ENCODE assay signal across 16 mouse cellular contexts in genomic region chr10:86272826-86273225, GRCm38 (mm10). TPM values are rescaled to one million over a fixed set of nuclear protein-coding genes. Genes with fewer than 3 reads are reported as not detected.
DNase-seq lines count a peak whose midpoint lies in the region; ATAC-seq lines count a peak whose summit lies in the region.
"Had no signal": no experiment of that assay in that cellular context is flagged by ENCODE, and none has a peak within 500 bp of the region (broad histone marks: within the 10 kb centered on the region; RNA-seq: fewer than 3 reads in every experiment).

No protein-coding gene starts in this region.

- no peak overlapping the region for H3K4me3 ChIP-seq in heart, embryonic 15.5 days
- no peak overlapping the region for H3K4me3 ChIP-seq in lung, embryonic 15.5 days
- no peak overlapping the region for H3K4me3 ChIP-seq in limb, embryonic 10.5 days
- H3K4me3 ChIP-seq in midbrain, embryonic 16.5 days (ENCODE audit: low read depth, low read length): no peak overlapping the region
- H3K4me3 ChIP-seq: hindbrain, embryonic 15.5 days; liver, embryonic 12.5 days; midbrain, embryonic 13.5 days had no signal

- ATAC-seq in heart, embryonic 15.5 days (replicated peaks; ENCODE audit: insufficient number of reproducible peaks, insufficient read depth, low FRiP score, low read depth): no peak
- ATAC-seq in lung, embryonic 15.5 days (ENCODE audit: borderline replicate concordance, extremely low read depth, low FRiP score, low TSS enrichment): no peak
- ATAC-seq in midbrain, embryonic 16.5 days: no peak
- ATAC-seq: intestine, postnatal 0 days; midbrain, embryonic 13.5 days had no signal

- no peaks in the 10 kb centered on the region for H3K27me3 ChIP-seq in heart, embryonic 15.5 days
- no peaks in the 10 kb centered on the region for H3K27me3 ChIP-seq in lung, embryonic 15.5 days
- H3K27me3 ChIP-seq in limb, embryonic 10.5 days (ENCODE audit: low read depth, poor library complexity, severe bottlenecking): no peaks in the 10 kb centered on the region
- no peaks in the 10 kb centered on the region for H3K27me3 ChIP-seq in midbrain, embryonic 16.5 days (ENCODE audit: control insufficient read depth, insufficient read depth, low read depth, low read length)
- H3K27me3 ChIP-seq: hindbrain, embryonic 15.5 days; liver, embryonic 12.5 days; midbrain, embryonic 13.5 days had no signal

- no peak overlapping the region for H3K9ac ChIP-seq in heart, embryonic 15.5 days
- H3K9ac ChIP-seq in lung, embryonic 15.5 days: no peak overlapping the region
- no peak overlapping the region for H3K9ac ChIP-seq in midbrain, embryonic 16.5 days (ENCODE audit: low read depth, low read length)
- H3K9ac ChIP-seq: hindbrain, embryonic 15.5 days; liver, embryonic 12.5 days; midbrain, embryonic 13.5 days had no signal

- WGBS in heart, embryonic 15.5 days: 76% methylated on average over 3 of the region's 3 CpGs
- WGBS in lung, embryonic 15.5 days: 72% methylated on average over 3 of the region's 3 CpGs
- 93% methylated on average over 3 of the region's 3 CpGs for WGBS in limb, embryonic 10.5 days
- WGBS in midbrain, embryonic 16.5 days: 95% methylated on average over 3 of the region's 3 CpGs

- no peaks in the 10 kb centered on the region for H3K9me3 ChIP-seq in heart, embryonic 15.5 days (replicated peaks)
- H3K9me3 ChIP-seq in lung, embryonic 15.5 days: no peaks in the 10 kb centered on the region
- no peaks in the 10 kb centered on the region for H3K9me3 ChIP-seq in limb, embryonic 10.5 days (replicated peaks)
- no peaks in the 10 kb centered on the region for H3K9me3 ChIP-seq in midbrain, embryonic 16.5 days (replicated peaks; ENCODE audit: control insufficient read depth, low read length, poor library complexity, severe bottlenecking)
- H3K9me3 ChIP-seq: hindbrain, embryonic 15.5 days; liver, embryonic 12.5 days; midbrain, embryonic 13.5 days had no signal

- H3K27ac ChIP-seq in heart, embryonic 15.5 days: peak overlapping the region; percentile 71
- H3K27ac ChIP-seq in lung, embryonic 15.5 days: peak overlapping the region; percentile 70
- H3K27ac ChIP-seq in limb, embryonic 10.5 days: peak overlapping the region; percentile 78
- H3K27ac ChIP-seq in midbrain, embryonic 16.5 days (ENCODE audit: low read length): no peak overlapping the region
- H3K27ac ChIP-seq: hindbrain, embryonic 15.5 days; macrophage; midbrain, embryonic 13.5 days had no signal

- no peak overlapping the region for H3K4me2 ChIP-seq in heart, embryonic 15.5 days
- H3K4me2 ChIP-seq in lung, embryonic 15.5 days: no peak overlapping the region
- H3K4me2 ChIP-seq in midbrain, embryonic 16.5 days (ENCODE audit: low read length): no peak overlapping the region
- H3K4me2 ChIP-seq: hindbrain, embryonic 15.5 days; liver, embryonic 12.5 days; midbrain, embryonic 13.5 days had no signal

- H3K36me3 ChIP-seq in heart, embryonic 15.5 days: no peaks in the 10 kb centered on the region
- no peaks in the 10 kb centered on the region for H3K36me3 ChIP-seq in lung, embryonic 15.5 days
- H3K36me3 ChIP-seq in limb, embryonic 10.5 days: no peaks in the 10 kb centered on the region
- no peaks in the 10 kb centered on the region for H3K36me3 ChIP-seq in midbrain, embryonic 16.5 days (ENCODE audit: control insufficient read depth, insufficient read depth, low read length)
- H3K36me3 ChIP-seq: hindbrain, embryonic 15.5 days; liver, embryonic 12.5 days; midbrain, embryonic 13.5 days had no signal

- intact Hi-C loops in heart, postnatal 10 days (cut with DNase I): no loop called here

- peaks cover 10% of the 10 kb centered on the region; the same call in 1 of the 2 replicates for H3K4me1 ChIP-seq in heart, embryonic 15.5 days (replicated peaks)
- peaks cover 4% of the 10 kb centered on the region; the same call in 1 of the 2 replicates for H3K4me1 ChIP-seq in lung, embryonic 15.5 days
- peaks cover 11% of the 10 kb centered on the region for H3K4me1 ChIP-seq in limb, embryonic 10.5 days
- no peaks in the 10 kb centered on the region for H3K4me1 ChIP-seq in midbrain, embryonic 16.5 days (ENCODE audit: control insufficient read depth, insufficient read depth, low read length)
- H3K4me1 ChIP-seq: hindbrain, embryonic 15.5 days; liver, embryonic 12.5 days; midbrain, embryonic 13.5 days had no signal

- DNase-seq in adrenal gland, adult 2 months: peak; percentile 21
- no peak for DNase-seq in adrenal gland, adult 8-10 months
- no peak for DNase-seq in heart, postnatal 10 days
- no peak for DNase-seq in lung, postnatal 10 days
- no peak for DNase-seq in limb, embryonic 10.5 days (ENCODE audit: low spot score)
- DNase-seq: adrenal gland, postnatal 25 days; cerebellum, adult 9-10 months; thymus, postnatal 36 days had no signal

RNA-seq across cellular contexts. Expression of gene Timp3, which starts 27.3 kb away (rescaled TPM):
- total RNA-seq in adrenal gland, adult 2 months (2021): 100 to 1,000 TPM; 424 to 599 TPM
- 590 and 604 TPM in 2 replicates for polyA plus RNA-seq in adrenal gland, adult 2 months (2012; rRNA removed)
- total RNA-seq in adrenal gland, adult 8-10 months (2022): 100 to 1,000 TPM; 495 to 753 (median 629) TPM
- polyA plus RNA-seq in heart, embryonic 15.5 days (2015; fragmentation: Nextera tagmentation; extraction: Ambion mirVana): 78.8 and 81.2 TPM in 2 replicates
- total RNA-seq in heart, postnatal 10 days (2021): 100 to 1,000 TPM; 112 to 223 TPM
- 55.5 and 64.4 TPM in 2 replicates for polyA plus RNA-seq in lung, embryonic 15.5 days (2015; fragmentation: Nextera tagmentation; extraction: Ambion mirVana)
- polyA plus RNA-seq in limb, embryonic 10.5 days (2016; fragmentation: Nextera tagmentation; extraction: Ambion mirVana): 28.9 and 43.5 TPM in 2 replicates
- 30.9 and 37.4 TPM in 2 replicates for polyA plus RNA-seq in midbrain, embryonic 16.5 days (2015; fragmentation: Nextera tagmentation; extraction: Ambion mirVana)
